Mouse (Mus musculus) NIH3T3 (cell line): Measurements from ENCODE around the gene Fancc.

Experiments
- DNase-seq: peaks from one replicate; pipeline ENCODE4 v3.0.0-alpha.2; 2012; ENCODE audit warnings: low read depth

Gene Fancc

DNA sequence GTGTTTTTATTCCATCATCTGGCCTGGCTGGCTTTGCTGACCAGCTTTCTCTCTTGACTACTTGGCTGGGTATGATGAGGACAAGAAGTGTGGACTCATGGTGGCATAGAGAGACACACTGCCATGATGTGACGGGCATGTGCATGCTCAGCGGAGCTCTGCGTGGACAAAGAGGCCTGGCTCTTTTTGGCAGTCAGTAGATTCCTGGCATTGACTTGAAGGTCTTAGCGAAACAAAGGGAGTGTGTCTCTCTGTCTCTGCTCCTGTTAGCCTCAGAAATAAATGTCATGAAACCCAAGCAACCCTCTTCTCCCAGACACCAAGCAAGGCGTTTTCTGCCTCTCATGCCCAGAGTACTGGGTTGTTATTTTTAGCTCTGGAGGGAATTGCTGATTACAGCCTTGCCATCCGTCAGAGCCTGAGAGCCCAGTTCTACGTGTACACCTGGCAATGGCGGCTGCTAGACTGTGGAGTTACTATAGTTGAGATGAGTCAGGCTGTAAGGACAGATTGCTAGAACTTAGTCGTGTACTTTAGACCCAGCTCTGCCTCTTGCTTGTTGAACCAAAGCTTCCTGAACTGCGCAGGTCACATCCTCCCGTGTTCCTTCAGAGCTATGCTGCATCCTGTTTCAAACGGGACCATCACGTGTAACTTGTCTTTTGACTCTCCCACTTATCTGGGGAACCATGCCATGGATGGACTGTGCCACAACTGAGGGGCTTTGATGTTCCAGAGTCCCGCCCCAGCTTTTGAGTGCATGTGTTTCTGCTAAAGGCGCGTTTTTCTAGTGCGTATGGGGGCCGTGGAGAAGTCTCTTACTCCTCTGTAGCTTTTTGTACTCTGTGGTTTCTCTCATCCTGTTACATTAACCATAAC, 236.1 kb downstream of the Fancc start:
- DNase-seq, result no peak

- no peak for DNase-seq
These were observed 236.9 kb downstream of the Fancc start for GRCm38 (mm10) chr13:63260133-63260532.

GRCm38 (mm10) chr13:63258671-63259070, 238.4 kb downstream of the Fancc start:
- no peak for DNase-seq

- DNase-seq, result peak; percentile 86
These were observed 238.9 kb downstream of the Fancc start for GRCm38 (mm10) chr13:63258167-63258582.

DNA sequence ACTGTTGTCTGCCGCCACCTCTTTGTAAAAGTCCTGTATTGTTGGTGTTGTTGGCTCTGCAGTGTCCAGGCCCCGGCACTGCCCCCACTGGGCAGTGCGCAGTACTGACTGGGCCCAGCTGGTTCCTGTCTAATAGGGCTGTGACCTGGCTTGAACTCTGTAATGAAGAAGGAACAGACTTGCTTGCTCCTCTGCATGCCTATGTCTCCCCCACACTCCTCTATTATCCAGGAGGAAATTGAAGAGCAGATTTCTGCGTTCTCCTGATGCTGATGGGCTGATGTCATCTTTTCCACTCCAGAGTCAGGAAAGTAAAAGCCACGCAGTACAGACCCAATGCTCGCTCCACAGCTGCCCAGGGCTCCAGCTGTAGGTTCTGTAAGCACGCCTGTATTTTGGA, 240.3 kb downstream of the Fancc start:
- DNase-seq, result no peak

GRCm38 (mm10) chr13:63256146-63256545, 240.9 kb downstream of the Fancc start:
- no peak for DNase-seq

DNA sequence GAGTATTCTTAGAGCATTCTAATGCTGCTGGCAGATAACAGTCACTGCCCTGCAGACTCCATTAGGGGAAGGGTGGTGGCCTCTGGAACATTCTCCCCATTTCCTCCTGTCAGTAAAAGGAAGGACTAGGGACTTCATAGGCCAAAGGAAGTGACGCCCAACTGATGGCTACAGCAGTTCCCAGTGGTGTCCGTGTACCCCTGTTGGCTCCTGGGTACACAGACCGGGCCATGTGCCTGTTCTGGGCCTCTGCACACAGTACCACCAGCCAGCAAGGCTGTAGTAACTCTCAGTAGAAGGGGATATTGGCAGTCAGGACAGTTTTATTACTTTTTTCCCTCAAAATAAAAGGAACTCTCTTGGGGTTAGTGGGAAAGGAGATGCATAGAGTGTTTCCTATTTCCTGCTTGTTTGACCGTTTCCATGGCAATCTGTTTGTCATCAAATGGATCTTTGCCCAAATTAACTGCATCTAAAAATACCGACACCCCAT, 241.5 kb downstream of the Fancc start:
- peak; percentile 31 for DNase-seq

DNA sequence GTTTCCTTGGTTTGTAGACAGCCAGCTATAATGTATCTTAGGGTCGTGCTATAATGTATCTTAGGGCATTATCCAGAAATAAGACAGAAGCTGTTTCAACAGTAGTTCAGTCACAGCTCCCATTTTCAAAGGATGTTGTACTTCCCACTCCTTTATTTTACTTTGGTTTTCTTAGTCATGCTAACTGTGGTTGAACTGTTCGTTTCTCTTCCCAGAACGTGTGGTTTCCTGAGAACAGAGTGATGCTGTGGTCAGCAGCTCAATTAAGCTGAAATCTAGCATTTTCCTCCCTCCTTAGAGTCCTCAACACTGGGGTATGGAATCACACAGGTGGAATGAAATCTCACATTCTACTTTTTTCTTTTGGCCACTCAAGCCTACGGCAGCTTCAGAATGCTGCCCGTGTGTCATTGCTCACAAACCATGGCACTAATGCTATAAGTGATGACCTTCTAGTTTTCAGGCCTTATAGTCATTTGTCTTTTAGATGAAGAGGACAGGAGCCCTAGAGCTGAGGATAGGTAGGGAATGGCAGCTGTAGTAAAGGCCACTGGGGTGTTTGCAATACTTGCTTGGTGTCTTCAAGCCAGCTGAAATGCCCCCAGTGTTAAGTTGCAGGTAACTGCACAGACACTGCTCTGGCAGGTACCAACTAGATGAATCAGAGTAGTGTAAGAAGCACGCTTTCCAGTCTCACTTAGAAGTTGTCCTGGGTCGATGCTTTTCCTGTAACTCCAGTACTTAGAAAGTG, 243.0 kb downstream of the Fancc start:
- no peak for DNase-seq

DNA sequence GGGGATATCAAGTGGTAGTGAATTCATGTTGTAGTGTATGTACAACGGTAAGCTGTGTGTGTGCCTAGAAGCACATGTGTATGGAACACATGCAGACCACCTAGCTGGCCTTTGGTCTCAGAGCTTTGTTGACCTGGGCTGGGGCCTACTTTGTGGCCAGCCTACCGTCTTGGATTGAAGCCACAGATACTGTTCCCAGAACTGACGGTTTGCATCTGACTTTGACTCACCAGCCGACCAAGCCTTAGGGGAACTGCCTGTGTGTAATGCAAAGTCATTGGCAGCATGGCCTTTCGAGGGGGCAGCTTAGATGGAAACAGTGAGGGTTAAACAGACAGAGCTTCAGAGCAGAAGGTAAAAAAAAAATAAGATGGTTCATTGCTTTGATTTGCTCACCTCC, 243.9 kb downstream of the Fancc start:
- DNase-seq, result peak; percentile 77

DNA sequence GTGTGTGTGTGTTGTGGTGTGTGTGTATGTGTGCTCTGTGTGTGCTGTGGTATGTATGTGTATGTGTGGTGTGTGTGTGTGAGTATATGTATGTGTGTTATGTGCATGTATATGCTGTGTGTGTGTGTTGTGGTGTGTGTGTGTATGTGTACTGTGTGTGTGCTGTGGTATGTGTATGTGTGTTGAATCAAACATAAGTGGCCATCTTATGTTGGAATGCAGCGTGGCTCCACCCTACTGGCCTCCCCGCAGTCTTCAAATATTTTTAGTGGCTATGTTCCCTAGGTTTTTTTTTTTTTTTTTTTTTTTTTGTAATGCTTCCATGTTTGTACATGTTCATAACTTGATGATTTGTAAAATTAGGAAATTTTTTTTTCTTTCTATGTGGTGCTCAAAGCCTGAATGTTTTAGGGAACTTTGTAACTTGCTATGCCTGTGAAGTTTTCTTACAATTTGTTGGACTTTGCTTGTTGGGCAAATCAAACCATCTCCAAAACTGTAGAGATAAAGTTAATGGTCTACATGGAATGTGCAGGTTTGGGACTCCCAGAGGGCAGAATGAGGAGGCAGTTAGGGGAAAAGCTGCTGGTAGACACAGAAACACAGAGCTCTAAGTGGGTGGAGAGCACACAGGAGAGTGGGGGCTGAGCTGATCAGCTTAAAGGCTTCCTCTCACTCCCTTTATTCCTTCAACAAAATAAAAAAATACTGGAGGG, 244.6 kb downstream of the Fancc start:
- DNase-seq, result no peak

GRCm38 (mm10) chr13:63251118-63251889, 245.8 kb downstream of the Fancc start:
- DNase-seq, result peak; percentile 37

DNA sequence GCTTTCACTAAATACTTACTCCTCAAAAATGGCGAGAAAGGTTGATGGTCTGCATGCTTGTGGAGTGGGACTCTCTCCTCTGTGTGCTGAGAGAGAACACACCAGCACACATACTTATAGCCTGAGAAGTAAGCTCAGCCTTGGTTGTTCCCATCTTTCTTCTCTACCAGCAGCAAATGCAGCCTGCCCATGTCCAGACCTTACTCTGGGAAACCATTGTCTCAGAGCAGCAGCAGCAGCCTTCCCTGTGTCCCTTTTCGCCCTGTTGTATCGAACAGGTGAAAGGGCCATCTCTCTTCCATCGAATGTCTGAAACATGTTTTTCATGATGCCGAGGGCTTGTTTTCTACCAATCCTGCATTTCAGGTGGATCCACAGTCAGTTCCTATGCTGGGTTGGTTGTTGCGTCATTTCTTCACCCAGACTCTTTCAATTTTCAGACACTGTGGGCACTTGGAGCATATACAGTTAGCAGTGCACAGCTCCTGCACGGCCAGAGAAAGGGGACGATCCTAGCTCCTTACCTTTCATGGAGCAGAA, 246.6 kb downstream of the Fancc start:
- DNase-seq, result no peak

DNA sequence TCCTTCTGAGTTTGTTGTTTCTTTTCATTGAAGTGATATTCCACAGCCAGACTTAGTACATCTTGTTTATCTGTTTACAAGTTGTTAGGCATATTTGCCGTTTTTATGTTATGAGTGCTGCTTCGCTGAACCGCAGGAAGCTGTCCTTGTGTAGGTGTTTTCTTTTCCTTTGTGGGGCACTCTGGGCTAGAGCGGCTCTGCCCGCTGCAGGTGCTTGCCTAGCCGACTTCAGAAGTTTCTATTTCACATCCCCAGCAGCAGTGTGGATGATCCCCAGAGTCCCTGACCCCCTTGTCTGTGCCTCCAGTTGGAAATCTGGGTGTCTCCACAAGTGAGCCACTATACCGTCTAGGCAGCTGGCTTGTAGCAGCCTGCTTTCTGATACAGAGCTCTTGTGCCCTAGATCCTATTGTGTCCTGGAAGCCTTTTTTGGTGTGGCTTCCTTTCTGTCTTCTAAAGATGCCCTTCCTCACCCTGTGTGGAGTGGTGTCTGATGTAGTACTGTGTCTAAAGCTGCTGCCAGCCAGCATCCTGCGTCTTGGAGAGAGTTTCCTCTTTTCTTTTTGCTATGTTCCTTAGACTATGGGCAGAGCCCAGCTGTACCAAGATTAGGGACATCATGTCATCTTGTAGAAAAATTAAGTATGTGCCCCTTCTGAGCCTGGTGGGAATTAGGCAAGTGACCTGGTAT, 247.2 kb downstream of the Fancc start:
- DNase-seq, result no peak

- DNase-seq, result no peak
These were observed 247.9 kb downstream of the Fancc start for GRCm38 (mm10) chr13:63249171-63249570.

- no peak for DNase-seq
These were observed 248.8 kb downstream of the Fancc start for GRCm38 (mm10) chr13:63248318-63248717.

- no peak for DNase-seq
These were observed 249.4 kb downstream of the Fancc start for GRCm38 (mm10) chr13:63247631-63248030.

GRCm38 (mm10) chr13:63247041-63247440, 250.0 kb downstream of the Fancc start:
- no peak for DNase-seq

DNA sequence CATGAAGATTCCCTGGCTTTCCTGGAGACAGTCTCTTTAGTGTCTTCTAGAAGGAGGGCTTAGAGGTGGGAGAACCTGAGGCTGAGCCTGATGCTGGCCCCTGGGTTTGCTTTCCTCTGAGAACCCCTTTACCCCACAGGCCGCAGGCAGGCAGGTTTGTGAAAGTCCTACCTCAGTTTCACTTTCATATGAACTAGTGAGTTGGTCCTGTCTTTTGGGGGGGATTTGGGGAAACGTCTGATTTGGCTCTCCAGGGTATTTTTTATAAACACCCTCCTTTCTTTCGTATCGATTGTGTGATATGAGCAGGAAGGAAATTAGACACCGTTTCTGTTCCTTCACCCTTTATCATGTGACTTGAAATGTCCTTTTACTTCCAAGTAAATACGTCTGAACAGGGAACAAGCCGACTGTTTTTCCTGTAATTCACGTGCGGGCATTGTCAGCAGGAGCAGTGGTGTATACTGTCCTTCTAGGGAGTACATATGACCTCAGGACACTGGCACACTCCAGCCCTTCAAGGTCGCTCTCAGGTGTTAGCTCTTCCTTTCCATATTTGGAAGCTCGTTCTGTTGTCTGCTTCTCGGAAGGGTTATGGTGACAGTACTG, 250.6 kb downstream of the Fancc start:
- no peak for DNase-seq

- DNase-seq, result no peak
These were observed 251.3 kb downstream of the Fancc start for GRCm38 (mm10) chr13:63245812-63246211.

- DNase-seq, result no peak
These were observed 251.9 kb downstream of the Fancc start for GRCm38 (mm10) chr13:63245218-63245617.
